Mouse (Mus musculus) layer of hippocampus, postnatal 14 days (tissue): ENCODE measurements around the gene Twf1. TPM values are rescaled to one million over a fixed set of nuclear protein-coding genes. Genes with fewer than 3 reads are reported as not detected.

Source experiments
- total RNA-seq, 2 experiments: library from RNA; stranded (reverse); gene quantifications; 2 replicates each; pipeline ENCODE4 v1.2.3; 2021

Gene Twf1
- total RNA-seq, 2 experiments from 2014 or later, result 61.6 to 62.0 TPM

Other genes starting within 250 kb of the Twf1 start
- 10 to 100 TPM; 14.2 to 16.2 TPM for gene Adamts20, start 124.5 kb downstream of the Twf1 start, total RNA-seq
- 1 to 10 TPM; 4.2 to 4.9 TPM for gene Pus7l, start 46.3 kb downstream of the Twf1 start, total RNA-seq
- 1 to 10 TPM; 2.1 to 2.8 TPM for gene Irak4, start 46.2 kb downstream of the Twf1 start, total RNA-seq
- gene Tmem117, start 39.3 kb upstream of the Twf1 start, total RNA-seq, result 10 to 100 TPM in 1 of 2 experiments, 1 to 10 TPM in 1; 8.7 to 10.5 TPM